Mouse (Mus musculus) forebrain, embryonic 13.5 days (tissue): Measurements from ENCODE around the gene Aste1. TPM values are rescaled to one million over a fixed set of nuclear protein-coding genes. Genes with fewer than 3 reads are reported as not detected.

ENCODE experiments used
- ATAC-seq: fragments of 200-750 bp; cut with Nextera tagmentation; 2 replicates; pipeline ENCODE4 v1.8.0; 2017
- H3K27ac ChIP-seq: fragments of 300-500 bp; sonication (generic); 2 replicates; pipeline ENCODE4 v1.5.1; 2015; ENCODE audit warnings: inconsistent platforms, mild to moderate bottlenecking, moderate library complexity
- H3K27me3 ChIP-seq: fragments of 300-500 bp; sonication (generic); 2 replicates; pipeline ENCODE4 v1.6.1; 2015; ENCODE audit warnings: mild to moderate bottlenecking, inconsistent platforms
- H3K36me3 ChIP-seq: fragments of 300-500 bp; sonication (generic); 2 replicates; pipeline ENCODE4 v1.6.1; 2015; ENCODE audit warnings: mild to moderate bottlenecking, inconsistent platforms; ENCODE audit not compliant: poor library complexity, severe bottlenecking
- H3K4me1 ChIP-seq: fragments of 300-500 bp; sonication (generic); 2 replicates; pipeline ENCODE4 v1.6.1; 2015; ENCODE audit warnings: inconsistent platforms
- H3K4me2 ChIP-seq: fragments of 300-500 bp; sonication (generic); 2 replicates; pipeline ENCODE4 v1.6.1; 2015; ENCODE audit warnings: inconsistent platforms, mild to moderate bottlenecking, moderate library complexity
- H3K4me3 ChIP-seq: fragments of 300-500 bp; sonication (generic); 2 replicates; pipeline ENCODE4 v1.5.1; 2015; ENCODE audit warnings: mild to moderate bottlenecking, inconsistent platforms
- H3K9ac ChIP-seq: fragments of 300-500 bp; sonication (generic); 2 replicates; pipeline ENCODE4 v1.6.1; 2015; ENCODE audit warnings: mild to moderate bottlenecking, inconsistent platforms
- H3K9me3 ChIP-seq: fragments of 300-500 bp; sonication (generic); replicated peaks from 2 replicates; pipeline ENCODE4 v1.6.1; 2016; ENCODE audit warnings: inconsistent platforms
- WGBS: fragments of 180-500 bp; shearing (Covaris S2); methylation state at CpG from one replicate; pipeline ENCODE4 v1.1.7; 2015; 5-methylcytosine and 5-hydroxymethylcytosine counted together
- polyA plus RNA-seq: library from polyadenylated mRNA; unstranded; fragments of >200 nt; fragmentation: Nextera tagmentation; extraction: Ambion mirVana; gene quantifications from 2 replicates; pipeline ENCODE4 v1.2.1, GENCODE M21; 2015

Aste1 gene
- polyA plus RNA-seq, 1 experiment from 2014 or later, result 14.9 TPM

DNA sequence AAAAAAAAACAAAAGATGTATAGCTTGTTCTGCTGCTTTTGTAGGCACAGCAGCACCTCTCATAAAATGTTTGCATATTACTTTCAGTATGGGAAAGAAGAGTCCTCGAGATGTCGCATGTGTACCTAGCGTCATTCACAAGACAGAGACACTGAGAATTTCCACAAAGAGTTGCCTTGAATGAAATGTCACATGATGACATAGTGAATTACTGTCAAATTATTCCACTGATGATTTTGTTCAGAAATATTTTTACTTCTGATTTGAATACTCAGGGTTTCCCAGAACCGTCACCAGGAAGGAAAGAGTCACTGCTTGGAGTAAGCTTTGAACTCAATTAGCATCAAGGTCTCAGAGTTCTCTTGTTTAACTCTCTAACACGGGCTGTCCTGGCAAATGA lies 7.8 kb upstream of the Aste1 start:
- Histone ChIP-seq H3K27me3 (0 out of 2 replicates have a peak, but pooled peaks cover under 1% of the 10 kb centered on the region), H3K4me2 (no peak overlapping the region), H3K4me3 (no peak overlapping the region), H3K4me1 (no peaks in the 10 kb centered on the region), H3K36me3 (no peaks in the 10 kb centered on the region), H3K9me3 (no peaks in the 10 kb centered on the region), H3K27ac (no peak overlapping the region), H3K9ac (no peak overlapping the region)
- ATAC-seq, result no peak
- WGBS, result 84% methylated on average over 5 of the region's 5 CpGs

DNA sequence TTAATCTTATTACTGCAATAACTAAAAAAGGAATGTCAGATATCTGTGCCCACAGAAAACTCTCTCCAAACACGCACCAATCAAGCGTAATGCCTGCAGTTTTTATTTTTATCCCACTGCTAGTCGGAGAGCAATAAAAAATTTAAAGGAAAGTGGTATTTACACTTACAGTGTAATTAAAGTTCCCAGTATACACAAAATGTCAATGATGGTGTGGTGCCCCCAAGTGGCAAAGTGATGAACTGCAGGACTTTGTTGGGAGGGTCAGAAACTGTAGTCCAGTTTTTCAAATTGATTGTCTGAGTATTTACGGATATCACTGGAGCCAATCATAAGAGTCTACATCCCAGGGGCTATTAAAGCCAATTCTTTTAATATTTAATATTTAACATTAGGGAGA lies 5.9 kb upstream of the Aste1 start:
- H3K4me1 ChIP-seq, result no peaks in the 10 kb centered on the region
- H3K36me3 ChIP-seq, result no peaks in the 10 kb centered on the region
- WGBS, result 12% methylated on average over 4 of the region's 4 CpGs
- H3K9ac ChIP-seq, result no peak overlapping the region
- H3K27ac ChIP-seq, result no peak overlapping the region
- H3K9me3 ChIP-seq, result no peaks in the 10 kb centered on the region
- no peak overlapping the region for H3K4me2 ChIP-seq
- ATAC-seq, result peak; percentile 50; the same call in 1 of the 2 replicates
- no peak overlapping the region for H3K4me3 ChIP-seq
- 0 out of 2 replicates have a peak, but pooled peaks cover 5% of the 10 kb centered on the region for H3K27me3 ChIP-seq

DNA sequence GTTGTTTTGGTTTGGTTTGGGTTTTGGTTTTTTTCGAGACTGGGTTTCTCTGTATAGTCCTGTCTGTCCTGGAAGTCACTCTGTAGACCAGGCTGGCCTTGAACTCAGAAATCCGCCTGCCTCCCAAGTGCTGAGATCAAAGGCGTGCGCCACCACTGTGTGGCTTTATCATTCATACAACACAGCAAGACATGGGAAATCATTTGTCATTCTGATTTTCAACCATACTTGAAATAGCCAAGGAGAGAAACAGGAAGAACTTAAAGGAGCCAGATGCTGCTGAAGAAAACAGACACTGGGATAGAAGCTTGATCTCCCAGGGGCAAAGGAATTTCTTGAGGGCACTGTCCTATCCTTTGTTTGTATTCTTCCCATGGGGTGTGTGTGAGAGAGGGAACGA lies 4.6 kb upstream of the Aste1 start:
- no peaks in the 10 kb centered on the region for H3K36me3 ChIP-seq
- no peak for ATAC-seq
- no peak overlapping the region for H3K4me2 ChIP-seq
- H3K9ac ChIP-seq, result no peak overlapping the region
- 0 out of 2 replicates have a peak, but pooled peaks cover 5% of the 10 kb centered on the region for H3K27me3 ChIP-seq
- H3K27ac ChIP-seq, result no peak overlapping the region
- H3K9me3 ChIP-seq, result no peaks in the 10 kb centered on the region
- no peak overlapping the region for H3K4me3 ChIP-seq
- 72% methylated on average over 4 of the region's 5 CpGs for WGBS
- H3K4me1 ChIP-seq, result peaks cover 6% of the 10 kb centered on the region

DNA sequence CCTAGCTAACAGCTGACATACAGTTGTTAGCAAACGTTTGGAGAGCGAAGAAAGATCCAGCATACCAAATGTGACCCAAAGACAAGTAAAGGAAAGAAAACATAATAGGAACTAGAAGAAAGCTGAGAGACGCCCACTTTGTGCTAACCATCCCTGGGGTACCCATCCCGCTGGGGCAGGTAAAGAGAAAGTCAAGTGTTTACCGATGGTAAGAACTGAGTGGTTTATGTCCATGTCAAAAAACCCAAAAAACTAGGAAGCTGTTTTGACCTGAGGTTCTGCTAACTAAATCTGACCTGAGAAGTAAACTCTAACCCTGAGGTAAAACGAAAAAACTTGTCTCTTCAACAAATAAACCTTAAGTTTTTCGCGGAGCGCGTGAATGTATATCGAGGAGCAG lies 472 bp upstream of the Aste1 start:
- 0 out of 2 replicates have a peak, but pooled peaks cover 5% of the 10 kb centered on the region for H3K27me3 ChIP-seq
- peak overlapping the region; percentile 68 for H3K4me2 ChIP-seq
- 0 out of 2 replicates have a peak, but pooled peaks have one; percentile 16 for ATAC-seq
- H3K36me3 ChIP-seq, result peaks cover 18% of the 10 kb centered on the region
- H3K9me3 ChIP-seq, result no peaks in the 10 kb centered on the region
- no peak overlapping the region for H3K27ac ChIP-seq
- 11% methylated on average over 11 of the region's 11 CpGs for WGBS
- H3K4me1 ChIP-seq, result peaks cover 33% of the 10 kb centered on the region
- H3K4me3 ChIP-seq, result peak overlapping the region; percentile 76
- H3K9ac ChIP-seq, result peak overlapping the region; percentile 68; the same call in 1 of the 2 replicates

DNA sequence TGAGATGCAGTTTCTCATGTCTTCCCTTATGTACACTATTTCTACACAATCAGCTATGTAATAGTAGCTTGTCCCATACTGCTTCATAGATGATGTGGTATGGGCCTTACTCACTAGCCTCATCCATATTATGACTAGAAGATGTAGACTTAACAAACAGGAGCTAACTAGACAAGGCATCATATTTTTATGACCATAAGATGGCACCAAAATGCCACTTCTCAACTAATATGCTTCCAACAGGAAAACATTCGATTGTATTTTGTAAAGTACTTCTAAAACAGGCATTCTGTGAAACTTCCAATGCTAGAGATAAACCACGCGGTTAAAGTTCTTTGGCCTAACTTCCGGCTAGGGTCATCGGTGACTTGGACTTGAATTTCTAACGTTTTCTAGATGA lies 13.4 kb downstream of the Aste1 start:
- H3K36me3 ChIP-seq, result peaks cover 46% of the 10 kb centered on the region
- H3K4me3 ChIP-seq, result no peak overlapping the region
- 96% methylated on average over 6 of the region's 6 CpGs for WGBS
- H3K4me2 ChIP-seq, result no peak overlapping the region
- no peak overlapping the region for H3K27ac ChIP-seq
- ATAC-seq, result no peak
- H3K9me3 ChIP-seq, result no peaks in the 10 kb centered on the region
- H3K4me1 ChIP-seq, result no peaks in the 10 kb centered on the region
- H3K27me3 ChIP-seq, result no peaks in the 10 kb centered on the region
- no peak overlapping the region for H3K9ac ChIP-seq

DNA sequence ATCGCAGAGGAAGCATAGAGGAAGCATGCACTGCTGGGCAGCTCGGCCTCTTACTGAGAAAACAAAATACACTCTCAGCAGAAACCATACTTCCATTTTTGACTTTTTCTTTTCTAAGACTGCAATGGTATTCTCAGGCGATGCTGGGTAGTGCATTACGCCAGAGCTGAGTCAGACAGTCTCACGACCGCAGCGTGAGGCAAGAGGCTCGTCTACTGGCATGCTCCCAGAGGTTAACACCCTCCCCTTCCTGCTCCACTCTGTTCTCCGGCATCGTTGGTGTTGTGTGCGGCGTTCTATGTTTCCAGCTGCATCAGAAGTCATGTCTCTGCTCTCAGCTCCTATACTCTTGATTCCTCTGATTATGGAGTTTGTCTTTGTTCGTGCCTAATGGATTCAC lies 63.8 kb downstream of the Aste1 start:
- no peaks in the 10 kb centered on the region for H3K4me1 ChIP-seq
- H3K27ac ChIP-seq, result no peak overlapping the region
- no peak overlapping the region for H3K9ac ChIP-seq
- no peak overlapping the region for H3K4me2 ChIP-seq
- H3K27me3 ChIP-seq, result no peaks in the 10 kb centered on the region
- WGBS, result 94% methylated on average over 13 of the region's 13 CpGs
- H3K36me3 ChIP-seq, result peaks cover 49% of the 10 kb centered on the region
- ATAC-seq, result no peak
- no peaks in the 10 kb centered on the region for H3K9me3 ChIP-seq
- no peak overlapping the region for H3K4me3 ChIP-seq

DNA sequence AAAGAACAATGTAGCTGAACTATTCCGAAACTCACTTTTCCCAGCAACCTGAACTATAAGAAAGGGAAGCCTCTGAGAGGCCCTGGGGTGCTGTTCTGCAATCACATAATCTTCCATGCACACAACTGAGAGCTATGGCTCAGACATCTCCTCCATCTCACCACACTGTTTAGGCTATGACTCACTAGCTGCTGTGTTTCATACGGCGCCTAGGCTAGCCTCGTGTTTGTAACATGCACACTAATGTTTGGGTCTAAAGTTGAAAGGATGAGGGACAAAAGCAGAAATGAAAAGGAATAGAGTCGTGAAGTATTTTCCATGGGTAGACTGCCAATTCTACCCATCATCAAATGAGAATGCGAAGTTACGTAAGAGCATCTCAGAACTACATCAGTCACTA lies 66.3 kb downstream of the Aste1 start:
- H3K9me3 ChIP-seq, result no peaks in the 10 kb centered on the region
- ATAC-seq, result no peak
- no peak overlapping the region for H3K27ac ChIP-seq
- no peak overlapping the region for H3K4me2 ChIP-seq
- H3K9ac ChIP-seq, result no peak overlapping the region
- peaks cover 47% of the 10 kb centered on the region for H3K36me3 ChIP-seq
- no peaks in the 10 kb centered on the region for H3K4me1 ChIP-seq
- no peak overlapping the region for H3K4me3 ChIP-seq
- no peaks in the 10 kb centered on the region for H3K27me3 ChIP-seq
- WGBS, result 91% methylated on average over 7 of the region's 7 CpGs

Other genes with a start within 250 kb of the Aste1 start
- 2.0 and 2.3 TPM in 2 replicates for gene Nek11, start 132 bp downstream of the Aste1 start, polyA plus RNA-seq
- gene Atp2c1, start 131.9 kb downstream of the Aste1 start, polyA plus RNA-seq, result 66.1 and 66.8 TPM in 2 replicates
- 18.0 and 19.1 TPM in 2 replicates for gene Pik3r4, start 247.6 kb downstream of the Aste1 start, polyA plus RNA-seq